Mouse (Mus musculus) urinary bladder, postnatal 25 days (tissue): ENCODE data around the gene Naxd.
"Not testable (repeated sequence)": the region's sequence is repeated elsewhere in the genome, so short reads cannot be mapped to it uniquely, and the experiment has no call there.

ENCODE experiments used
- DNase-seq: peaks from one replicate; pipeline ENCODE4 v3.0.0; 2022; ENCODE audit warnings: low spot score

Gene Naxd

DNA sequence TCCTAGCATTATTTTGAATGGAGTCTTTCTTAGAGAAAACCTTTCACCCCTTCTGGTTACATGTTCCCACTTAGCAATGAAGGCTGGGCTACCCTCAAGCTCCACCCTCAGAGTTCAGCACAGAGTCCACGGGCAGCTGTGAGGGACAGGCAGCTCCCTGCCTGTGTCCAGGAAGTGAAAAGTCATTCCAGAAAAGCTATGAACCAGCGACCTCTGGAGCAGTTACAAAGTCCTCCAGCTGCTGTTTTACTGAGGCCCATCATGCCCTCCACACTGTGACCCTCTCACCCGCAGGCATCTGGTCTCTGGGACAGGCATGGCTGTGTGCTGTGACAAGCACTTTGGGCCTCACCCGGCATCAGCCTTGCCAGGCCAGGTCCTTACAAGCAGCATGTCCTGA lies 24.2 kb upstream of the Naxd start:
- DNase-seq: no peak

DNA sequence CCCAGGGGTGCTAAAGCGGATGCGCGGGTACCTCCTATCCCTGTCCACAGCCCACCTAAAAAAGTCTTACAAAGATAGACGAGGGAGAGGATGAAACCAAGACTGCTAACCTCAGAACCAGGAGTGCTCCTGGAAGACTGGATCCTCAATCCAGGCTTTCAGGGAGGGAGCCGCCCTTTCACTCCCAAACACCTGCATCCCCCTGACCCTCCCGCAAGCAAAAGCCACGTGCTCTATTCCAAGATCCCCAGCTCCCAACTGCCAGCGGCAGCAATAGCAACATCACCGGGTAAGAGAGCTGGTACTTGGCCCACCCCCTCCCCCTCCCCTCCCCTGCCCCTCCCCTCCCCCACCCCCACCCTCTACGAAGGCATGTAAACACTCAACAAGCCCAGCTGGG lies 21.9 kb upstream of the Naxd start:
- no peak for DNase-seq

DNA sequence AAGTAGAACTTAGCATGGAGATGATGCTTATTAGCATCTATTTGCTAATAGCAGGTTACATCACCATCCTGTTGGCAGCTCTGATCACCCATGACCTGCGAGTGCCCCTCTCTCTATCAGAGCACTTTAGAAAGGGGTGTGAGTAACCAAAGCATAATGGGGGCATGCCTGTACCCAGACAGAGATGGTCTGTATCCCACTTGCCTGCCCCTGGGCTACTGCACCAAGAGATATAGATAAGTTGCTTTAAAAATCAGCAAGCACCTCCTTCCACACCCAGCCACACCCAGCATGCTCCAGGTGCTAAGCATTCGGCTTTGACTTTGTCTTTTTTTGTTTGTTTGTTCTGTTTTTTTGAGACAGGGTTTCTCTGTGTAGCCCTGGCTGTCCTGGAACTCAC lies 21.4 kb upstream of the Naxd start:
- no peak for DNase-seq

DNA sequence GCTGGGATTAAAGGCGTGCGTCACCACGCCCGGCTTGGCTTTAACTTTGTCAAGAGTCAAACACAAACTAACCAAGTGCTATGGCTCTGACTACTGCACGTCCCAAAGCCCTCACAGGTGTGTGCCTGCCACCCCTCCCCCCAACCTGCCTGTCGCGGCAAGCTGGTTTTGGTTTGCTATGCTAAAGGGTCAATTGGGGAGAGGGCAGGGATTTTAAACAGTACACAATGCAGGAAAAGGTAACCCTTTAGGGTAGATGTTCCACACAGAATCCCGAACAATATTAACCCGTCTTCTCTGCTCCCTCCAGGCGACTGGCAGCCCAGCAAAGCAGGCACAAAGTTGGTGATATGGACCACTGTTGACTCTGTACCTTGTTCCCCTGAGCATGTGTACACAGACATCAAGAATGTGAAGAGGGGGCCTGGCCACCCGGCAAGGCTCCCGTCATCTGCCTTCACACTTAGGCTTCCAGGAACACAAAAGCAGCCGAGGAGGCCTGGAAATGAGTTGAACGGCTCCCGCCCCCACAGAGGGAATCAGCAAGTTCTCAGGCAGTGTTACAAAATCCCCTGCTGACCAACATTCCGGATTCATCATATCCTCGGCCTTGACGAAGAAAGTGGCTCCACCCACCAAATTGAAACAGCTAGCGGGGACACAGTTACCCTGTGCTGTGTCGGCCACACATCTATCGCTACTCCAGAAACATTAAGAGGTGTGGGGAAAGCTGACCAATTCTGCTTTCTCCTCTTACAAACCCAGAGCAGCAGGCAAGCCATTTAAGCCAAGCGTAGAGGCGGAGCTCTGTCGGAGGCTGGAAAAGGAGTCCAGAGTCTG lies 20.7 kb upstream of the Naxd start:
- peak; percentile 51 for DNase-seq

DNA sequence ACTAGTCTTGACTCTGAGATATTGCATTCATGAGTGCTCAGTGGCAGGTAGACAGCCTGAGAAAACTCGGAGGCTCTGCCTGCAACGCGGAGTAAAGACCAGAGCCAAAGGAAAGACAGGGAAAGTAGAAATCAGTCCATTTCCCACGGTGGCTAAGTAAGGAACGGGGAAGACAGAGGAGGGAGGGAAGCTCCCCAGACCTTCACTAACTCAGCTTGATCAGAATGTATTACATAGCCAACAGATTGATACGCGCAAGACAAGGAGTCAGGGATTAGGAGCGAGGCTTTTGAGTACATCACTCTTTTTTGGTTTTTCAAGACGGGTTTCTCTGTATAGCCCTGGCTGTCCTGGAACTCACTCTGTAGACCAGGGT lies 20.1 kb upstream of the Naxd start:
- DNase-seq: no peak

DNA sequence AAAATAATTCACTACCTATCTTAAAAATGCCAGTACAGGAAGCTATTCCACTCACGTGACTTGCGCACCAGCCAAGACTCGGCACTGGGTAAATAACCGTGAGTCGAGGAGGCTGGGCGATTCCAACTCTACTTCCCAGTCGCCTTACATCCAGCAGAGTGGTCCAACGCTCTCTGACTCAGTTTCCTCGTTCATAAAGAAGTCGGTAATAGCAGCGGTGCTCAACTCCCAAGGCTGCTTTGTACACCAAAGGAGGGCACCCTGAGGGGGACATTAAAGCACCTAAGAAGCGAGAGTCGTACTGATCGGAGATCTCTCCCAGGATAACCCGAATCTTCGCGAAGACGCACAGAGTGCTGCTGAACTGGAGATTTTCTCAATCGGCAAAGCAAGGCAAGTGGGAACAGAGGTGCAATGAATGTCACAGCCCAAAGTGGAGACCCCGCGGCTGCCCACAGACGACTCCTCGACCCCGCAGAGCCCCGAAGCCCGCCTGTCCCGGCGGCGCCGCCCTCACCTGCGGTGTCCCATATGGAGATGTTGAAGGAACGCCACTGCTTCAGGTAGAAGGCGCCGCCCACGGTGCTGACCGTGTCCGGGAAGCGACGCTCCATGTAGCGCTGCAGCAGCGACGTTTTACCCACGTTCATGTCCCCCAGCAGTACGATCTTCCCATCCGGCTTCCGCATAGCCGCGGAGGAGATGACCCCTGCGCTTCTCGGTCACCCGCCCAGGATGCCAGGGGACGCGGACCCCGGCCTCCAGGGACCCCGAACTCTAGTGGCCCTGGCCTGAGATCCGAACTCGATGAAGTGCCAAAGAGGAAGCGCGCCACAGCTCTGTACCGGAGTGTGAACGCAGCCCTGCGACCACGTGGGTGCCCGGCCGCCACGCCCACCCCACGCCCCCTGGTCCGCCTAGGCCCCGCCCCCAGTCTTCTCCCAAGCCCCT lies 19.2 kb upstream of the Naxd start, which contains the start of gene Rab20:
Gene Rab20 (minus strand): TSS at position 900 of the 951 bp plus-strand sequence.
- peak; percentile 79 for DNase-seq

DNA sequence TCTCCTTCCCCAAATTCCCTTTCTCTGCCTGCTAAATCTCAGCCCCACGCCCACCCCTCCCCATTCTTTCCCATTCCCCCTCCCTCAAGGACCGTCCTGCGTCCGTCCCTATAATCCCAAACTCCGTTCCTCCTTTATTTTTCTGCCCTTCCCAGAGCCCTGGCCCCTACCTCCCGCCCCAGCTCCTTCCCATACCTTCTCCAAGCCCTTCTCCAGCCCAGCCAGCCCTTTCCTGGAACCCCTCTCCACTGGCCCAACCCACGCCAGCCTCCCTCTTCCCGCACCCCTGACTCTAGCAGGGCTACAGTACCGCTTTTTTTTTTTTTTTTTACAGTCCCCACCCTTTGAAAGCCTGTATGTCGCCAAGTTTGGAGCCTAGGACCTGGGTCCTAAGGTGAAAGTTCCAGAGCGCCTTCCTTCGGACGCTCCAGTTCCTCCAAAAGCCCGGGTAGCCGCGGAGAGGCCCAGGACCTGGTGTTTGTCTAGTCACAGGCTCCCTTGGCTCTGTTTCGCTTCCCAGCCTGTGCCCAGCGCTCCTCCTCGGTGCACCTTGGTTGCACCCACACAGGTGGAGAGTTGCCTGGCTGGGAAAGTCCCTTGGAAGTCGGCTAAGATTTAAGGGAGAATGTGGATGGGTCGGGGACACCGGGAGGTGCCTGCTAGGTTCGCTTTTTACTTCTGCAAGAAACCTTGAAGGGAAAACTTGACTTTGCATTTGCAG lies 18.3 kb upstream of the Naxd start:
- no peak for DNase-seq

DNA sequence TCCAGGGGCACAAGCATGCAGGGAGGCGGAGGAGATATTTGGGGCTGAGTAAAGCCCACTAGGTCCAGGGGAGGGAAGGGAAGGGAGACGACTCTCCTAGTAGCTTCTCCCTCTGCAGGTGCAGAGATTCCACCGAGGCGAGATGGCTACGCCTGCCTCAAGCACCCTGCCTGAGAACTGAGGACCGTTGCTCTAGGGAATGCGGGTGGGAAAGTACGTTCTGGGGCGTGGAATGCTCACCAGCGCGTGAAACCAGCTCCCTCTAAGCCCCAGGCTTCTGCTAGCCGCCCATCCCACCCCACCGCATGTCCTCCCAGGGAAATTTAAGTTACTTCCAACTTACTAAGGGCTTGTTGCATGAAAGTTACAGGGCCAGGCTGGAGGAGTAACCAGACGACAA lies 17.7 kb upstream of the Naxd start:
- DNase-seq: no peak

DNA sequence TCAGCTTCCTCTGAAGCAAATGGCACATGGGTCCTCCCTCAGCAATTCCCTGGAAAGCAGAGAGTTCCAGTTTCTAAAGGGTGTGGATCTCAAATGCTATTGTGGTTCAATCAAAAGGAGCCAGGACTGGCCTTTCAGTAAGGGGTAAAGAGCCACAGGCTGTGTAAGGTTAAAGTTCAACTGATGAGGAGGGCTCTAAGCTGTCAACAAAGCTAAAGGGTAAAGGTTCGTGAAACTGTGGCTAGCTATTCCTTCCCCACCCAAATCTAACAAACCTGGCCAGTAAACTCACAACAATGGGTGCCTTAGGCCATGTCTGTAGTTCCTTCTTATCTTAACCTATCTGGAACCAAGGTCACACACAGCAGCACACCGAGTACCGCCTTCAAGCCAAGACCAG lies 15.4 kb upstream of the Naxd start:
- no peak for DNase-seq

DNA sequence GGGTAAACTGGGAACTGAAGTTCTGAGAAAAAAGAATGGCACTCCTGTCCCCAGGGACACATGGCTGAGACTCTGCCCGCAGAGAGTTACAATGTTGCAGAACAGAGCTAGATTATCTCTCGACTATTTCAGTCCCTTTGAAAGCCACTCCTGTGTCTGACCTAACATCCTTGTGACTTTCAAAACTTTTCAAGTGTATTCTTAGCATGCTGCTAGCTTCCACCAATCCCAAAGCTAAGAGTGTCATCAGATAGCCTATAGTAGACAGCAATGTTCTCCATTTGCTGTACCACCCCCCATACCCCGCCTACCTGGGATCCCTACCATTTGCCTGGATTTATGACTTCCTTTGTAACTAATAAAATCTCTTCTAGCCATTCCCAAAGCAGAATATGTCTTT lies 14.8 kb upstream of the Naxd start:
- no peak for DNase-seq

DNA sequence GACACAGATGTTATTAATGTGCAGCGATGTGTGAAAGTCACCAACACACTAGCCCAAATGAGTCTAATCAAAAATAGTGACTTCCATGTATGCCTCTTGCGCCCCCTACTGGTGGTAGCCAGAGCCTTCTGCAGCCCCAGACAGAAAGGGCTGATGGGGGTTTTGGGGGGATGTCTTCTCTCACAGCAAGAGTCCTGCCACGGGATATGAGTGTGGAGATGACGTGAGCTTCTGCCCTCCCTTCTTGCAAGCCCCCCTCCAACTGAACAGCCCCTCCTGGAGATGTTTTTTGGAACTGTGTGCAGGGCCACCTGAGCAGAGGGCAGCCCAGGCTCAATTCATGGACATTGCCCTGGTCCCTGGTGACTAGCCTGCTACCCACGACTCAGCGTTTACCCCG lies 11.2 kb upstream of the Naxd start:
- peak; percentile 81 for DNase-seq

DNA sequence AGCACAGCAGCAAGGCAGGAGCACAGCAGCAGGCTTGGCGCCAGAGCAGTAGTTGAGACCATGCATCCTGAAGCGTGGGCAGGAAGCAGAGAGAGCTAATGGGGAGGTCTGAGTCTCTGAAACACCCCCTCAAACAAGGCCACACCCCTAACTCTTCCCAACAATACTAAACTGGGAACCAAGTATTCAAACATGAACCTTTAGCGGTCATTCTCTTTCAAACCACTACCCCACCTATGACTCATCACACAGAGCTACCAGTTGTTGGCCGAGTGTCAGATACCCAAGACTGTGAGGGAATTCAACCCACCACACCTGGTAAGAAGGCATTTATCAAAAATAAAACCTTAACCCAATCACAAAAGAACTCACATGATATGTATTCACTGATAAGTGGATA lies 10.1 kb upstream of the Naxd start:
- no peak for DNase-seq

DNA sequence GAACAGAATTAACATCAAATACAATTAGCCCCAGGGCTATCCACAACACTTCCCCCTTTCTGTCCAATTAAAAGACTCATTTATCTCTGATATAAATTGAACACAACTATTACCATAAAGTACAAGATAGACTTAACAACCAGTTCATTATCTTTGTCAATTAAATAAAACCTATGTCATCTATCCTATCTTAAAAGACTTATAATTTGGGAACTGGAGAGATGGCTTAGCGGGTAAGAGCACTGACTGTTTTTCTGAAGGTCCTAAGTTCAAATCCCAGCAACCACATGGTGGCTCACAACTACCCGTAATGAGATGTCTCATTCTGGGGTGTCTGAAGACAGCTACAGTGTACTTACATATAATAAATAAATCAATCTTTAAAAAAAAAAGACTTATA lies 5.0 kb upstream of the Naxd start:
- not testable (repeated sequence) for DNase-seq

DNA sequence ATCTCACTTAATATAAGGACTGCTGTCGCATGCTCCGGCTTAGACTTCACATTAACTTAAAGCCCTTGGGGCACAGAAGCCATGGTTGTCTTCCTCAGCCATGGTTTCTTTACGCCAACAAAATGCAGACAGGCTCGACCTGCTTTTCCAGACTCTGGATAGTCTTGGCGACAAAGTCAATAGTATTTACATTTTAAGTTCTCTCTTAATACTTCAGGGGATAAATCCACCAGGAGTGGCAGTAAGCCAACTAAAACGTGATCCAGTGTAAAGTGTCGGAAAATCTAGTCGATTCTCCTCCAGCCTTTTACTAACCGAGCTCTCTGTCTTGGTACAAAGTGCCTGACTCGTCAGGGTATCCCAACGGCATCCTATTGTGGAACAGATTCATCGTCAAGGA lies 975 bp downstream of the Naxd start:
- no peak for DNase-seq

DNA sequence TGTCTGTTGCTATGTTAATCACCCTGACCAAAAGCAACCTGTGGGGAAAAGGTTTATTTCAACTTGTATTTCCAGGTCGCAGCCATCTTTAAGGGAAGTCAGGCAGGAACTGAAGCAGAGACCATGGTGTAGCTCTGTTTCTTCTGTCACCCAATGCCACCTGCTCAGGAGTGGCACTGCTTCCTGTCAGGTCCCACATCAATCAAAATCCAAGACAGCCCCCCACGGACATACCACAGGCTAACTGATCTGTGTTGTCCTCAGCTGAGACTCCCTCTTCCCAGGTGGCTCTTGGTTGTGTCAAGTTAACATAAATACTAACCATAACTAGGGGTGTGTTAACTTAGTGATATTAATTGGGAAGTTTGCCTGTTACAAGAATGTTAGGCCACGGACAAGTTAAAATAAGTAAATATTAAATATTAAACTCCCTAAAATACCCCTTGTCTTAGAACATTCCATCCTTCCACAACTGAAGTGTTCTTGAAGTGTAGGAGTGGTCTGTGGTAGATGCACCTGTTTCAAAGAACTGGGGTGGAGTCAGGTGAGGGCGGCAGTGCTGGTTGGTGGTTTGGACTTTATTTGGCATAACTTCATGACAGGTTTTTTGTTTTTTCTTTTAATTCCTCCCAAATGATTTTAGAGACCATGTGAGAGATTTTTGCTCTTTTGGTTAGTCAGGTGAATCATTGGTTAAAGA lies 1.6 kb downstream of the Naxd start:
- no peak for DNase-seq

DNA sequence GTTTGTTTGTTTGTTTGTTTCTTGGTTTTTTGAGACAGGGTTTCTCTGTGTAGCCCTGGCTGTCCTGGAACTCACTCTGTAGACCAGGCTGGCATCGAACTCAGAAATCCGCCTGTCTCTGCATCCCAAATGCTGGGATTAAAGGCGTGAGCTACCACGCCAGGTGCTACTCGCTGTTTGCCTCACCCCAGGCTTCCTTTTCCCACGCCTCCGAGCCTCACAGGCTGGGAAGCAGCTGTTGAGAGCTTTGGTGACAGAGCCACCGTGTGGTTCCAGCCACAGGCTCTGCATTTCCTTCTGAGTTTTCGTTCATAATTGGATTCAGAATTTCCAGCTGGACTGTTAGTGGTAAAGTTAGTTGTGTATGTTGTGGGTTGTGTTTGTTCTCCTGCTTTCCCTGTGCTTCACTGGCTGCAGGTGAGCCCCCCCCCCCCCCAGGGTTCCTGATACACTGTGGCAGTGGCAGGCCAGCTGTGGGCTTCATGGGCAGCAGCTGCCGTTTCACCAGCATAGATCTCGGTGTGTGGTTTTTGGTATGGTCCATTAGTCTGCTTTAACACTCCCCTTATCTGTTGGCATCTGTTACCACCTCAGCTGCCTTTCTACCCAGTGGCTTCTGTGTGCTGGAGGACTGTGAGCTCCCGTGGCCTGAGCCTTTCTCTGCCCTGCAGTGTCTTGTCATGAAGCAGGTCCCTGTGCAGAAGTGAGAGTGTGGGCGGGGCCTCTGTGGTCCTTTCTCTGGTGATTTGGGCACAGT lies 6.3 kb downstream of the Naxd start:
- no peak for DNase-seq

DNA sequence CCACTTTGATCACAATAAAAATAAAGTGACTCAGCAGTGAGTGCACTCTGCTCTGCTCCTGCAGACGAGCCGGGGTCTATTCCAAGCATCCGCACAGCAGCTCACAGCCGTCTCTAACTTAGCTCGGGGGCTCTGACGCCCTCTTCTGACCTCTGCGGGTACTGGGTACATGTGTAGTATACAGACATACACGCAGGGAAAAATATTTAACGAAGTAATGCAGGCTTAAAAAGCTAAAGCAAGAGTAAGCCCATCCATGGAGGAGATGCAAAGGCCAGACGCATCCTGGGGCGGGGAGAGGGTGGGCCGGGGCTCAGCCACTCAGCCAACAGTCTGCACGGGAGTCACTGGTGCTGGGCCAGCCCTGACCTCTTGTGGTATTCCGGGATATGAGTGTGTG lies 8.8 kb downstream of the Naxd start:
- no peak for DNase-seq

DNA sequence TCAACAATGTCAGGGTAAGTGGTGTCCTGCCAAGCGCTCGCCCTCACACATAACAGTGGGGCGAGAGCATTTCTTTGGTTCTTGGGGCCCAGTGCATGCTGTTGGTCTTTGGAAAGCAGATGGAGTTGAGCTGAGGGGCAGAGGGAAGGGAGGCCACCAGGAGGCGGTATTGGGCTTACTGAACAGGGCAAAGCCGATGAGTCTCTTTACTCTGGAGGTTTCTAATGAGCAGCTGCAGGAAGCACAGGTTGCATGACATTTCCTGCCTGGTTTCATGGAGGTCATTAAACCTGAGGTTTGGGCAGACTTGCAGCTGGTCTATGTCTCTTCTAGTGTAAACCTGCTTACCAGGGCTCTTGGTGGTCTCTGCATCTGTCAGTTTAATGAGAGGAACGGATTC lies 9.5 kb downstream of the Naxd start:
- DNase-seq: peak; percentile 50

DNA sequence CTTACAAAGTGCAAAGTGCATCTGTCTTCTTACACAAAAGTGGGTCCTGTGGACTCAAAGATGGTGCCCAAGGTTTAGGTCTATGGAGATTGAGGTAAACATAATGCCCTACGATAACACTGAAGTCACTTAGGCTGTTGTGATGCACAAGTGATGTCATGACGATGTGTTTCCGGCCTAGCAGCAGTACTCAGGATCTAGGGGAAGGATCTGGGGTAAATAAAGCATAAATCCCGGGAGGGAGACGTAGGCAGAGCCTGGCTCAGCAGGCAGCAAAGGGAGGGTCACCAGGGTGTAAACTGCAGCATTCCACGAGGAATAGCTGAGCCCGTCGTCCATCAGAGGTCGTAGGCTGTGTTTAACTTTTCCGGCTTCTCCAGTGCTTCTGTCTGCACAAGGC lies 11.6 kb downstream of the Naxd start:
- no peak for DNase-seq

DNA sequence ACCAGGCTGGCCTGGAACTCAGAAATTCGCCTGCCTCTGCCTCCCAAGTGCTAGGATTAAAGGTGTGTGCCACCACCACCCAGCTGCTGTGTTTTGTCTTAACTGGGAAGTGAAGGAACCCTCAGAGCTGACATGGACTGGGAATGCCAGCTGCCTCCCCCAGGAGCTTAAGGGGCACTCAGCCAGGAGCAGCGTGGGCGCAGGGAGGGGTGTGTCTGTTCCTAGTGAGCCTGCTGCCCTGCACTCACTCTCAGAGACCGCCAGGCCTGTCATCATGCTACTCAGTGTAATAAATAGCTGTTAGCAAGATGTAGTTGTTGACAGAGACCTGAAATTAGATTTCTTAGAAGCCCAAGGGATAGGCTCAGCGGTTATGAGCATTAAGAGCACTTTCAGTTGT lies 13.7 kb downstream of the Naxd start:
- DNase-seq: no peak

DNA sequence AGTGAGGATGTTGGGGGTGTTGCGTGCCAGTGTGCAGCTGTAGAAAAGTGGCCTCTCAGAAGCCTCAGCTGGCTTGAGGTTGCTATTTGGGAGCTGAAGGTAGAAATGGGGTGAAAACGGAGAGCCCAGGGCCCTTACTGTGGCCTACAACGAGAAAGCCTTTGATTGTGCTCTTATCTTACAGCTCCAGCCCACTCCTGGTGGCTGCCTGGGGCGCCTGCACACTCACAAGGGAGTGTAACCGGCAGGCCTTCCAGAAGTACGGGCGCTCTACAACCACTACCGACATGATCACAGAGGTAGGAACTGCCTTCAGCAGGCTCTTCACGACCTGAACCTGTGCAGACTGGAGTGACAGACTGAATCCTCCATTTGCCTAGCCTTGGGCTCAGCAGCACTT lies 15.4 kb downstream of the Naxd start:
- DNase-seq: no peak
